Mouse (Mus musculus): ENCODE data around the gene Plcl1.

Plcl1 gene

DNA sequence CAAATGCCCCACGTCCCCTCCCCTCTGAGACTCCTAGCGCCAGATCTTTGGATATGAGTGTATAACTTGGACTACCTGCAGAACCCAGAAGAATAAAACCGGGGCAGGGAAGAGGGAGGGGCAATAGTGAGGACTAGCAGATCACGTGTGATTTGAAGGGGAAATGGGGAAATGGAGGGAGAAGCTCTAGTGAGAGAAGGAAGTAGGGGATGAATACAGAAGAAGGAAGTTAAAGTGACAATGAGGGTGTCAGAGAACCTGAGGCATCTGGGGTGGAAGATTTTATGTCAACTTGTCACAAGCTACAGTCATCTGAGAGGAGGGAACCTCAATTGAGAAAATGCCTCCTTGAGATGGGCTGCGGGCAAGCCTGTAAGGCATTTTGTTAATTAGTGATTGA, 119.4 kb downstream of the Plcl1 start:
- no peak for DNase-seq (ENCODE audit: low read depth)

GRCm38 (mm10) chr1:55525748-55526147, 120.0 kb downstream of the Plcl1 start:
- DNase-seq (ENCODE audit: low read depth): no peak

- peak; percentile 86 for DNase-seq (ENCODE audit: low read depth)
Observed at GRCm38 (mm10) chr1:55528547-55529304, 123.0 kb downstream of the Plcl1 start.

DNA sequence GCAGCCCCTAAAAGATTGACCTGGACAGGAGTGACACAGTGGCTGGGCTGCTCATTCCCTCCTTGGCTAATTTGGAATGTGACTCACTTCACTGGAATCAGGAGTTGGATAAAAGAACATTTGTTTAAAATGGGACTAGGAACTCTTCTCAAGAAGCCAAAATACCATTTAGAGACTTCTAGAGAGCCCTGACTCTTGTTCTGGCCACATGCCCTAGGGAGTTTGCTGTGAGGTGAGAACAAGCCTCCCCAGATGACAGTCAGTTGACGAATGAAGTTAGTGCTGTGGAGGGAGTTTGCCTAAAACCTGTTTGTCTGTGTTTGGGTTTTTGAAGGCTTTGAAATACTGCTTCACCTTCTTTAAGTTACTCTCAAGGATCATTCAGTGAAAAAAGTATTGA, 128.1 kb downstream of the Plcl1 start:
- DNase-seq (ENCODE audit: low read depth): peak; percentile 64

DNA sequence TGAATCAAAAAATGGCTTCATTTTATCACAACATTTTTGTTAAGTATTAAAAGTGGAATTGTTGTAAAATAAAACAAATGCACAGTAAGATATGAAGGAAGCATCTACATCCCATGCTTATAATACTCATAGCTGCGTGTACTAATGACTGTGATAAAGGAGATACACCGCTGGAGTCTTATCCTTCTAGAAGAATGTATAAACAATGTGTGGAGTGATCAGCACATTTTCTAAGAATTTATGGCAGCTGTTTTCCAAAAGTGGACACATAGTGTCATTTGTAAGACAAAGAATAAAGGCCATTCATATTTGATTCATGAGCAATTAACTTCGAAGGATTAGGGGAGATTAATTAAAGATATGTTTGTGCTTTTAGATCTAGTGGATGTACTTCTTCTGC, 148.7 kb downstream of the Plcl1 start:
- no peak for DNase-seq (ENCODE audit: low read depth)

DNA sequence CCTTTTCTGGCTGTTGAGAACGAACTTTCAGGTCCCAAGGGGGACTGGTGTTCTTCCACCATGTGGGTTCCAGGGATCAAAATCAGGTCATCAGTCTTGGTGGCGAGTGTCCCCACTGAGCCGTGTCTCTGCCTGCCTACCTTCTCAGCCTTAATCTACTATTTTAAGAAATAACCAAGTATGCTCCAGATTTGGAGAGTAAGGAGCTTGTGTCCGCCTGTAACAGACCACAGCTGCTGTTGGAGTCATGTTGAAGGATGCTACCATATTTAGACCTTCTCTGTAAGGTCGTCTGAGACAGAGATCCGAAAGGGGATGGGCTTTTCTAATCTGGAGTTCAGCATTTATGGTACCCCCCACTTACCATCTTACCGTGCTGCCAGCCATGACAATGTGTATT, 152.2 kb downstream of the Plcl1 start:
- no peak for DNase-seq (ENCODE audit: low read depth)

DNA sequence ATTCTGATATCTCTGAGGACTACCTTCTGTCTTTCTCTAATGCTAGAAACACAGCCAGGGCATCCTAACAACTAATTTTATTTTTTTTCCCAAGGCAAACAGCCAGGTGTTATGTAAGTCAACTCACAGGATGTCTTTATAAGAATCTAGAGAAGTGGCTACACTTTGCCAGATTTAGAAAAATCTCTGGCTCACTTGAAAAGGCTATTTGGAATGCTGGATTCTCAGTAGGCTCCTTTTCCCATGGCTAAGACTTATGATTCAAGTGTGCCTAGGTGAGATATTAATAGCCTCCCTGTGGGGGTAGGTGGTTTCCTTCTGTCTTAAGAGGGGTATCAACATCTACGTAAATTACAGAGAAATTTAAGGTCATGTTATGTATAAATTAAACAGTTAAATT, 152.7 kb downstream of the Plcl1 start:
- no peak for DNase-seq (ENCODE audit: low read depth)

- no peak for DNase-seq (ENCODE audit: low read depth)
Observed at GRCm38 (mm10) chr1:55559998-55560397, 154.3 kb downstream of the Plcl1 start.

GRCm38 (mm10) chr1:55565933-55566332, 160.2 kb downstream of the Plcl1 start:
- no peak for DNase-seq (ENCODE audit: low read depth)

- DNase-seq (ENCODE audit: low read depth): no peak
Observed at GRCm38 (mm10) chr1:55567801-55568360, 162.2 kb downstream of the Plcl1 start.

GRCm38 (mm10) chr1:55570225-55570624, 164.5 kb downstream of the Plcl1 start:
- no peak for DNase-seq (ENCODE audit: low read depth)

DNA sequence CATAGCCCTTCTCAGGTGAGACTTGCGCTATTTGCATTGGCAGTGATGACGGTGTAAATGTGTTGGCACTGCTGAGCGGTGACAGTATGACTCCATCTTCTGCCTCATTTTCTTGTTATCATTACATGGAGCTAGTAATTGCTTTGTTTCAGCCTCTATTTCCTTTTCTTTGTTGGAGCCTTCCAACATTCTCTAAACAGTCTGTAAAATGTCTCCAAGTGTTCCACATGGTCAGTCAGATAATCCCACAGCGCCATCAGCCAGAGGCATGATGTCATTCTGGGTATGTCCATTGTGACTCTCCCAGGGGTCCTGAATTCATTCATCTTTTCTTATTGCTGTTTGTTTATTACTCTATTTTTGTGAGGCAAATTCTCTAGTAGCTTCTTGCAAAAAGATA, 165.7 kb downstream of the Plcl1 start:
- DNase-seq (ENCODE audit: low read depth): no peak

- no peak for DNase-seq (ENCODE audit: low read depth)
Observed at GRCm38 (mm10) chr1:55572202-55572601, 166.5 kb downstream of the Plcl1 start.

GRCm38 (mm10) chr1:55572664-55573063, 166.9 kb downstream of the Plcl1 start:
- DNase-seq (ENCODE audit: low read depth): no peak

- peak; percentile 97 for DNase-seq (ENCODE audit: low read depth)
Observed at GRCm38 (mm10) chr1:55575916-55576315, 170.2 kb downstream of the Plcl1 start.

DNA sequence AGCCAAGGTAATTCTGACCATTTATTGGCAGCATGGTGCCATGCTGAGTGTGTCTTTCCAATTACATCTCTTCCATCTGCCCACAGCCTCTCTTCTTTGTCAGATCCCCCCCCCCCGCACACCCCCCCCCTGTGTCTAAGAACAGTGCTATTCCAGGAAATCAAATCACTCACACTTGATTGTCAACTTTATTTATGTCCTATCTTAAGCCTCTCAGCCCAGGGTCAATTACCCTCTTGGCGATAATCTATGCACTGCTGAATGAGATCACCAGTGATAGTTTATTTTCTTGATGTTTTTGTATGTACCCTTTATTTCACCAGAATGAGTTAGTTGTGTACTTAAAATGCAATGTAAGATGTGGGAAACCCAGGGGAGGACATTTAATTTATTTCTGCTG, 176.0 kb downstream of the Plcl1 start:
- no peak for DNase-seq (ENCODE audit: low read depth)

- DNase-seq (ENCODE audit: low read depth): no peak
Observed at GRCm38 (mm10) chr1:55585441-55585840, 179.7 kb downstream of the Plcl1 start.

DNA sequence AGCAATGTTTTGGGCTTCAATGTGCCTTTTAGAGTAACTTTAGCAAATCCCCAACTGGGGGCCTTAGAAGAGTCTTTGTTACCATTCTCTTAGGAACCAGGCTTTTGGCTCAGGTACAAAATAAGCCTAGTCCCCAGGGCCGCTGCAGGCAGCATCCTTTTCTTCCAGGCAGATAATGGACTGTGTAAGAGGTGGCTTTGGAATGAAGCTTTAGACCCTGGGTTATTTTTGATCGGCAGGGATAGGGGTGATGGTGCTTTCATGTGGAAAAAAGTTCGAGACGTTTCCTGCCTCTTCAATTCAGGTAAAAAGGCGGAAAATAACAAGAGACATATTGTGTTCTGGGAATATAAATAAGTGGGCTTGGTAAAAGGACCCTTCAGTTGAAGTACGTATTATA, 182.4 kb downstream of the Plcl1 start:
- DNase-seq (ENCODE audit: low read depth): no peak

DNA sequence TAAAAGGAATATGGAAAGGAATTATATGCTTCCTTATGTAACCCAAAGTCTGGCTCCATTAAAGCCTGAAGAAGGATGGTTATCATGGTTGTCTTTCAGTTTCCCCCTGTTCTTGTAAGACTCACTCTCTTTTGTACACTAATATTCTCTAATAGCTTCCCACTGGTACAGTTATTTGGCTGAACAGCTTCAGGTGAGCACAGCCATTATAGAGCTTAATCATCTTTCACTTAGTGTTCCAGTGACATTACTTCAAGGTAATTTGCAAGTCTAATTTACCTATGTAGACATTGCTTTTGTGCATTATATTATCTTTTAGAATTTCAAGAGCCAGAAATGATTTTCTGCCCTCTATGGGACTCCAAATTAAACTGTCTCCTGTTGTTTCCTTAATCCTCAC, 184.3 kb downstream of the Plcl1 start:
- no peak for DNase-seq (ENCODE audit: low read depth)

DNA sequence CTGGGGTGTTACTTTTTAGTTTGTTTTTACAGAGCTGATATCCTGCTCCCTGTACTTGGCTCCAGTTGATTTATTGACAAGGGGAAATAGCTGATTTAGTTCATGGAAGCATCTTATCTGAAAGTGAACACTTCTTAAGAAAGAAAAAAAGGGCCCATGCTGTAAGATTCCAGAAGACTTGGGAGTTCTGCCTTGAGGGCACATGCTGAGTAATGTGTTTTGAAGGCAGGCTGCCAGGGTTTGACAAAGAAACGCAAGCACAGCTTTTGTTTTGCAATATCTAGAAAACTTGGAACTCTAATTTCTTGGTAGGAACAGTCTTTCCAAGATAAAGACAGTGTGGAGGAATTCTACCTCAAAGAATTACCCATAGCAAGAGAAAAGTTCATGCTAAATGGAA, 194.8 kb downstream of the Plcl1 start:
- peak; percentile 68 for DNase-seq (ENCODE audit: low read depth)

DNA sequence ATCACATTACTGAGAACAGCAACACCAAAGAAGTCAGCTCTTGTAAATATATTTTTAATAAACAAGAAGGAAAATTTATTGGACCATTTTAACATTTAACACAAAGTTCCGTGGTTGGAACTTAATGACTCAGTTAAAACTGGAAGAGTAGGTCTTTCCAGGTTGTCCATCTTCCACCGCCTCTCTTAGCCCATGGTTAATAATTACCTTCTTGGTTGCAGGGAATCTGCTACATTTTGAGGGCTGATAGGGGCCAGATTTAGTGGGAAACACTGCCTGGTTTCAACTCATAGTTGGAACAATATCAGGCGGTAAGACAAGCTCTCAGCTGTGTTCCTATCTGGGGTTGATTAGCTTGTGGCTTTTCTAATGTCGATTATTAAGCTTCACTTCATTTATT, 198.9 kb downstream of the Plcl1 start:
- DNase-seq (ENCODE audit: low read depth): no peak

DNA sequence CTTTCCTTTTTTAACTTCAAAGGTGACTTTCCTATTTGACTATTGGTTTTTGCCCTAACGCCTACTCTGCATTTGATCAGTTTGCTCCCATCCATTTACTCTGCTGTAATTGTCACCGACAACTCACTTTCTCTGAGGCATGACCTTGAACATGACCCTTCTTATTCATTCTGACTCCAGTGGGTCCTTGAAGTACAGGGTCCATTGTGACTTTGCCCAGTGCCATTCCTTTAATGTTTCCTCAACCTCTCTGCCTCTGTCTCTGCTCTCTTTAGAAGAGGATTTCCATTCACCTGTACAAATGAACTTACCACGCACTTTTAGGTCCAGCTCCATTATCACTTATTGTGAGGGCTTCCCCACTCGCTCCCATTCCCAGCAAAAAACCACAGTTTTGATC, 199.7 kb downstream of the Plcl1 start:
- DNase-seq (ENCODE audit: low read depth): no peak

GRCm38 (mm10) chr1:55605956-55606355, 200.2 kb downstream of the Plcl1 start:
- no peak for DNase-seq (ENCODE audit: low read depth)

- no peak for DNase-seq (ENCODE audit: low read depth)
Observed at GRCm38 (mm10) chr1:55606405-55606804, 200.7 kb downstream of the Plcl1 start.

Data from fibroblast of lung, adult 2 months (primary cell).